Mouse (Mus musculus) left cerebral cortex, postnatal 10 days (tissue): ENCODE measurements around the gene Dpm3. TPM values are rescaled to one million over a fixed set of nuclear protein-coding genes. Genes with fewer than 3 reads are reported as not detected.
"Not testable (repeated sequence)": the region's sequence is repeated elsewhere in the genome, so short reads cannot be mapped to it uniquely, and the experiment has no call there.

Experiments
- DNase-seq, 2 experiments: peaks; one replicate each; pipeline ENCODE4 v3.0.0; 2021 to 2022; ENCODE audit warnings: low spot score in 2 of 2, mixed read lengths in 1 of 2; ENCODE audit errors: extremely low spot score in 1 of 2
- intact Hi-C: fragments of 180-260 bp; cut with DNase I; formaldehyde crosslinking; loops from one replicate; pipeline ENCODE4 v1.15.1; 2025
- total RNA-seq, 2 experiments: library from RNA; stranded (reverse); gene quantifications; 2 replicates each; pipeline ENCODE4 v1.2.3; 2021

Gene Dpm3
- 10 to 100 TPM; 47.1 to 51.1 TPM for total RNA-seq

GRCm38 (mm10) chr3:89259076-89259475 is at the start of gene Dpm3:
Gene Dpm3, plus strand, starts transcription at chr3:89259358.
- intact Hi-C loops = no loop called here
- no peak for DNase-seq

- no peak for DNase-seq
- intact Hi-C loops = no loop called here
Measured at GRCm38 (mm10) chr3:89209731-89210130, 49.4 kb upstream of the Dpm3 start.

GRCm38 (mm10) chr3:89210162-89210561 is 49.0 kb upstream of the Dpm3 start:
- DNase-seq = peak in 1 of 2 experiments; percentile 31
- intact Hi-C loops = no loop called here

DNA sequence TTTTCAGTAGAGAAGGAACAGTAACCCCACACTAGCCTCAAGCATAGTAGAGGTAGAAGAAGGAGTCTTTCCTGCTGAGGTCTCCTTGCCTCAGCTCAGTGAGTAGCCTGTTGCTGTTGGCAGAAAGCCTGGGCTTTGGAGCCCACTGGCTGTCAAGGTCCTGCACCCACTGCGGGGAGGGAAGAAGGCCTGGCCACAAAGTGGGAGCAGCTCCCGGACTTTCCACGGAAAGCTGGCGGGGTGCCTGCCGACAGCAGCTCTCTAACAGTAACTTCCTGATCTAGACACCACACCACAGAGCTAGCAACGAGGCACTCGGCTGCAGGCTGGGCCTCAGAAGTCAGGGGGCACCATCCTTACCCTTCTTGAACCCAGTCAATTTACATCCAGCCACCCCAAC is 48.4 kb upstream of the Dpm3 start:
- DNase-seq = peak in 1 of 2 experiments; percentile 76
- intact Hi-C loops = no loop called here

- intact Hi-C loops = no loop called here
- peak; percentile 91 to 95 for DNase-seq
Measured at GRCm38 (mm10) chr3:89213803-89214530, 45.2 kb upstream of the Dpm3 start.

DNA sequence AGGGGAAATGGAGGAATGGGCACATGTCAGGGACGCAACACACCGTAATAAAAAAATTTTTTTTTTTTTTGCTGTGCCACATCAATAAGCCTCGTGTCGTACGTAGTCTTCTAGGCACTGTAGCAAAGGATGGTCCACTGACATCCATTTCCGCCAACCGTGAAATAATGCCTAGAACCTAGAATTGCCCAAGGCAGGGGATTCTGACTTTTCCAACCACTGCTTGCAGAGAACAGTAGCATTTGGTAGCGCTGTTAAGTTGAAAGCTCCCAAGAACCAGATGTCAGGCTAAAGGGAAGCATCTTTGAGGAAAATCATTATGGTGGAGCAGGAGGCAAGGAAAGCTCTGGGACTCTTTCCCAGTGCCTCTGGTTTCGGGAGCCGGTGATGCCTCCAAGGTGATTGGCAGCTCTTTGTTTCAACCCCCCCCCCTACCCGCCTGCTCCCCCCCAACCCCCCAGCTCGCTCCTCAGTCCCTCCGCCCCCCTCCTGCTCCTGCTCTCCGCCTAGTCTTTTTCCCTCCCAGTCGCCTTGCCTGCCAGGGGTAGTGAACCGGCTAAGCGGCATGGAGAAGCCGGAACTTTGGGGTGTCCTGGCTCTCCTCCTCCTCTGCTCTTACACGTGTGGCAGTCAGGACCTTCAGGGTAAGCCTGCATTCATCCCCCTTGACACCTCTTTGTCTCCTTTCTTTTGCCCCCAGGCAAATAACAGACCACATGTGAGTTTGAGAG is 44.3 kb upstream of the Dpm3 start, which contains the start of gene Thbs3:
Gene Thbs3, plus strand, starts transcription at position 500 of the 731 bp plus-strand sequence.
- peak in 1 of 2 experiments; percentile 63 for DNase-seq
- intact Hi-C loops = no loop called here

DNA sequence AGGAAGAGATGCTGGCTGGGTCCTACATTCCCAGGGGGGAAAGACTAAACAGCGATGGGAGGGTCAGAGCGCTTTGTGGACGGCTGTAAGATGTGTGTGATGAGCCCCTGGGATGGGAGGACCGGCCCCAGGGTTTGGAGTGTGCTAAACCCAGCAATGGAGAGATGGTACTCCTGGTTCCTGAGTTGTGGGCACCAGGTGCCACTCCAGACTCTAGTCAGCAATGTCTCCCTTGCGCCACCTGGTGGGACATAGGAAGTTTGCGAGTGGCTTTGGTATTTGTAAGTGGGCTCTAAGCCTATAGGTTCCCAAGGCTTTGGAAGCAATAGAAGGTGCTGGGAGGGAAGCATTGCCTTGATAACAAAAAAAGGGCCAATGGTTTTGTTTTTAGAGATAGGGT is 43.3 kb upstream of the Dpm3 start:
- intact Hi-C loops = no loop called here
- DNase-seq = peak; percentile 84

DNA sequence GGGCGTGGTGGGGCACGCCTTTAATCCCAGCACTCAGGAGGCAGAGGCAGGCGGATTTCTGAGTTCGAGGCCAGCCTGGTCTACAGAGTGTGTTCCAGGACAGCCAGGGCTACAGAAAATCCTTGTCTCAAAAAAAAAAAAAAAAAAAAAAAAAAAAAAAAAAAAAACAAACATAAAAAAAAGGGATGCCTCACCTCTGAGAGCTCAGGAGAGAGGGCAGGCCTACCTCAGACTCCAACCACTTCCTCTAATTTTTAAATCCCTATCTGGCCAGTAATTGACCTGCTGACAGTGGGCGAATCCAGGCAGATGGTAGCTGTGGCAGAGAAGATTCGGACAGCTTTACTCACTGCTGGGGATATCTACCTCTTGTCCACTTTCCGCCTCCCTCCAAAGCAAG is 42.8 kb upstream of the Dpm3 start:
- DNase-seq, intact Hi-C loops: not testable (repeated sequence)

DNA sequence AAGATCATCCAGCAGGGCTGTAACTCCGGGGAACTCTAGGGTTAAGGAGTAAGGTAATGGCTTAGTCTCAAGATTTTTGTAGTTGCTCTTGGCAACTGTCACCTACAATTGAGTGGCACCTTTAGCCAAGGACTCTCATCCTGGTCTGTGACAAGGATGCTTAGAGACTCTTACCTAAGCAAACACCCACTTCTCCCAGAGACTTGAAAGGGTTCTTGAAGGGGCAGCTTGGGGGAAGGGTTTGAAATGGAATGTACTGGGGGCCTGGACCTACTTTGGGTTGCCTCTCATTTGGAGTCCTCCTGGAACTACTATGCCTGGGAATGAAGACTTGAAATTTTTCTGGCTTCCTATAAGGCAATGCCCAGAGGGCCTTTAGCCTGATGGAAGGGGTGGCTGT is 40.9 kb upstream of the Dpm3 start:
- intact Hi-C loops = no loop called here
- no peak for DNase-seq

DNA sequence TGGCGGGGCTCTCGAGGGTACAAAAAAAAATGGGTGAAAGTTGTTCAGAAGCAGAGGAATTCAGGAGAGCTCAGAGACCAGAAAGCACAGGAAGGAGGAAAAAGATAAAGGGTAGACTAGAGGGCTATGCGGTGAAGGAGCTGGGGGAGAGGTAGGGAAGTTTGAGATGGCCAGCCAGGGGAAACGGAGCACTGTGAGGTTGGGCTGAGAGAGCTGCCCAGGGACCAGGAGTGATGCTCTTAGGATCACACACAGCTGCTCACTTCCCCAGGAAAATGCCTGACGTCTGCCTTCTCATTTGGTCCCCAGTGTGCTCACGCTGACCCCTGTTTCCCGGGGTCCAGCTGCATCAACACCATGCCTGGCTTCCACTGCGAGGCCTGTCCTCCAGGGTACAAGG is 39.6 kb upstream of the Dpm3 start:
- intact Hi-C loops = no loop called here

GRCm38 (mm10) chr3:89221167-89221566 is 38.0 kb upstream of the Dpm3 start:
- intact Hi-C loops = no loop called here
- DNase-seq = no peak

More for the DNA sequence above, 39.6 kb upstream of the Dpm3 start:
- no peak for DNase-seq

DNA sequence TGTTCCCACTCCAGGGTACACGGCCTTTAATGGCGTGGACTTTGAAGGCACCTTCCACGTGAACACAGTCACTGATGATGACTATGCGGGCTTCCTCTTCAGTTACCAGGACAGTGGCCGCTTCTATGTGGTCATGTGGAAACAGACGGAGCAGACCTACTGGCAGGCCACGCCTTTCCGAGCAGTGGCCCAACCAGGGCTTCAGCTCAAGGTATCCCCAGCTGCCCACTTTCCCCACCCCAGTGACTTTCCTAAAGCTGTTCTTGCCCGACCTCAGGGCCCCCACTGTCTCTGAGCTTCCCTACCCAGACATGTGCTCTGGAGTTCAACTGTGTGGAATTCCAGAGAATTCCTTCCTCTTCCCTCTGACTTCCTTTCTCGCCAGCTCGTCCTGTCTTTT is 34.4 kb upstream of the Dpm3 start:
- intact Hi-C loops = no loop called here
- peak in 1 of 2 experiments; percentile 27 for DNase-seq

DNA sequence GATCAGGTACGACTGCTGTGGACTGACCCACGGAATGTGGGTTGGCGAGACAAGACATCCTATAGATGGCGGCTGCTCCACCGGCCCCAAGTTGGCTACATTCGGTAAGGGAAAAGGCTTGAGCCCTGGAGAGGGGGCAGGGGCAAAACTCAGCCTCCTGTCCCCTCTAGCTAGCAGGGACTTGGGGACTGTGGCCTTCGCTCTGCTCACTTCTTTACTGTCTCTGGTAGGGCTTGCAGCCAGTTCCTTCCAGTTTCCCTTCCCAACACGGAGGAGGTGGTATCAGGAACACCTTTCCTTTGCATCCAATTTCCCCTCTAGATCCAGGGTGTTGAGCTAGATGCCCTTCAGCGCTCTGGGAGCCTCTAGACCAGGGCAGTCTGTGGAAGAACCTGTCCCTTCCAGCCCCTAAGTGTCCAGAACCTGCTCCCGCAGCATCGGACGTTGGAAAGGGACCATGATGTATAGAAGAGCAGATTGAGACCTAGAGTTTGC is 33.8 kb upstream of the Dpm3 start:
- DNase-seq = peak in 1 of 2 experiments; percentile 17
- intact Hi-C loops = no loop called here

DNA sequence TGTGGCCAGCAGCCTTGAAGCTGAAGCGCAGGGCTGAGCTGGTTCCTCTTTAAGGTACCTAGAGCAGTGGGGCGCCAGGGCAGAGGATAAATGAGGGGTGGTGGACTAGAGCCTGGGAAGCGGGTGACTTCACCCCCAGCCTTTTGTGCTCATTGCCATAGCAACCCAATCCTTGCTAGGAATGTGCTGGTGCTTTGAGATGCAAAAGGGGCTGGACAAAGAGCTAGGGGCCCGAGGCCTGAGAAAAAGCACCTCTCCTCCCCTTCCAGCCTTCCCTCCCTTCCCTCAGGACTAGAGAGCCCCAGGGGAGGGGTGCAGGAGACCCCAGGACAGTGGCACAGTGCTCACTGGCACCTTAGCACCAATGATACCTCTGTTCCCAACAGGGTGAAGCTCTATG is 33.2 kb upstream of the Dpm3 start:
- intact Hi-C loops = no loop called here

GRCm38 (mm10) chr3:89226361-89226760 is 32.8 kb upstream of the Dpm3 start:
- intact Hi-C loops = no loop called here
- DNase-seq = peak in 1 of 2 experiments; percentile 25

More for the DNA sequence above, 33.2 kb upstream of the Dpm3 start:
- DNase-seq = peak; percentile 39 to 69

DNA sequence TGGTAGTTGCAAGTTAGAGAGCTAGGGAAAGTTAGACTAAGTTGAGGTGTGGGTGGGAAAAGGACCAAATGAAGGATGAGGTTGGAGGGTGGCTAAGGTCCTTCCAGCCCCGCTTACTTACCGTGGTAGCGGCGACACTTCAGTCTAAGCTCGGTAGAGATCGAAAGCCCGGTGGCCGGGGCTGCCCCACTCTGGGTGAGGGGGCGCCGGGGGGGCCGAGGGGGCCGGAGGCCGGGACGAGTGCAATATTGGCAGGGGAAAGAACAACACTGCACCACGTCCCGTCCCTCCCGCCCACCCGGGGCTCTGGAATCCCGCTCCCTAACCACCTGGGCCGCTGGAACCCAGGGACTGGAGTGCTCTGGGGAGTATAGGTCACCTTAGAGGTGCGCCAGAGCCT is 32.3 kb upstream of the Dpm3 start, which contains the start of gene Mtx1:
Gene Mtx1, minus strand, starts transcription at position 189 of the 400 bp plus-strand sequence.
- DNase-seq = peak in 1 of 2 experiments; percentile 55
- intact Hi-C loops = no loop called here

GRCm38 (mm10) chr3:89227307-89228179 is 31.6 kb upstream of the Dpm3 start:
- intact Hi-C loops = no loop called here
- DNase-seq = peak; percentile 94

DNA sequence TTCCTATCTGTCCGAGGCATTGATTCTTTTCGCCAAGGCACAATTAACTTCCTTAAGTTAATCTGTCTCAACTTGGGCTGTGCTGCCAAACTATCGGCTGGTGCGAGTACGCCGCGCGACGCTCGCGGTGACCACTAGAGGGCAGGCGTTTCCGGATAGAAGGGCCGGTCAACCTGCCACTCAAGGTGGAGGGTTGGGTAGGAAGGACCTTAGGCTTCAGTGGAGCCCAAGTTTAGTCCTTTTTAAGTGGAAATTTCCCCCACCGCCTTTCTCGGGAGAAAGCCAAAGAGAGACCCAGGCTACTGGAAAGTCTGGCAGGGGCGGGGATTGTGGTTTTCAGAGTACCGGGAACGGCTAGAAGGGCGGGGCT is 31.0 kb upstream of the Dpm3 start:
- peak; percentile 69 to 87 for DNase-seq
- intact Hi-C loops = no loop called here

GRCm38 (mm10) chr3:89228836-89229235 is 30.3 kb upstream of the Dpm3 start, which contains the start of gene Muc1:
Gene Muc1, plus strand, starts transcription at chr3:89229057.
- peak in 1 of 2 experiments; percentile 27 for DNase-seq
- intact Hi-C loops = no loop called here
